Mouse (Mus musculus) cerebellum, adult 2 months (tissue): ENCODE data around the gene Marc2. TPM values are rescaled to one million over a fixed set of nuclear protein-coding genes. Genes with fewer than 3 reads are reported as not detected.

Experiments
- DNase-seq, 2 experiments: peaks; one replicate each; pipeline ENCODE4 v3.0.0; 2021
- H3K27ac ChIP-seq: fragments of 200-500 bp; 2 replicates; pipeline ENCODE4 v1.5.1; 2012; ENCODE audit warnings: low read length, control low read depth, inconsistent platforms; ENCODE audit not compliant: insufficient read depth
- H3K27me3 ChIP-seq: fragments of 200-500 bp; 2 replicates; pipeline ENCODE4 v1.6.1; 2012; ENCODE audit warnings: inconsistent platforms, mild to moderate bottlenecking, low read length, moderate library complexity; ENCODE audit not compliant: control insufficient read depth, insufficient read depth
- H3K4me1 ChIP-seq: fragments of 200-500 bp; 2 replicates; pipeline ENCODE4 v1.6.1; 2011; ENCODE audit warnings: low read length; ENCODE audit not compliant: control insufficient read depth, insufficient read depth
- H3K4me3 ChIP-seq: fragments of 200-500 bp; replicated peaks from 2 replicates; pipeline ENCODE3; 2011; ENCODE audit warnings: mild to moderate bottlenecking, low read depth, low read length, control low read depth; ENCODE audit not compliant: insufficient read depth
- CTCF ChIP-seq: fragments of 200-500 bp; IDR thresholded peaks from 2 replicates; pipeline ENCODE4 v1.5.1; 2011; ENCODE audit warnings: low read depth, mild to moderate bottlenecking, control low read depth, low read length, moderate library complexity, borderline replicate concordance; ENCODE audit not compliant: insufficient read depth
- POLR2A ChIP-seq: fragments of 200-500 bp; IDR thresholded peaks from 2 replicates; pipeline ENCODE4 v1.6.1; 2011; ENCODE audit warnings: low read length, control low read depth, borderline replicate concordance; ENCODE audit not compliant: insufficient read depth
- WGBS: fragments of 180-500 bp; shearing (Covaris S2); methylation state at CpG from one replicate; pipeline ENCODE4 v1.1.7; 2018; 5-methylcytosine and 5-hydroxymethylcytosine counted together
- polyA plus RNA-seq: library from polyadenylated mRNA; depleted of rRNA; stranded (reverse); fragments of >200 nt; gene quantifications from 2 replicates; pipeline ENCODE4 v1.2.3, GENCODE M21; 2012

The Marc2 gene
- polyA plus RNA-seq, 1 experiment = 64.9 TPM

- Histone ChIP-seq H3K4me1 (no peaks in the 10 kb centered on the region), H3K4me3 (no peak overlapping the region), H3K27ac (no peak overlapping the region), H3K27me3 (no peaks in the 10 kb centered on the region)
- TF ChIP-seq CTCF (no peak), POLR2A (no peak)
- DNase-seq = no peak
- 90% methylated on average over 7 of the region's 7 CpGs for WGBS
Observed at GRCm38 (mm10) chr1:184833499-184833898, 12.8 kb downstream of the Marc2 start.

- no peak overlapping the region for H3K4me3 ChIP-seq
- no peaks in the 10 kb centered on the region for H3K4me1 ChIP-seq
- TF ChIP-seq POLR2A (no peak), CTCF (peak; percentile 11; the same call in 1 of the 2 replicates)
- H3K27ac ChIP-seq = no peak overlapping the region
- 84% methylated on average over 10 of the region's 10 CpGs for WGBS
- H3K27me3 ChIP-seq = no peaks in the 10 kb centered on the region
- no peak for DNase-seq
Observed at GRCm38 (mm10) chr1:184832211-184832610, 14.0 kb downstream of the Marc2 start.

- Histone ChIP-seq H3K27ac (no peak overlapping the region), H3K4me3 (no peak overlapping the region), H3K4me1 (no peaks in the 10 kb centered on the region), H3K27me3 (no peaks in the 10 kb centered on the region)
- WGBS = 83% methylated on average over 8 of the region's 8 CpGs
- TF ChIP-seq POLR2A (no peak), CTCF (no peak)
- no peak for DNase-seq
Observed at GRCm38 (mm10) chr1:184829897-184830296, 16.4 kb downstream of the Marc2 start.

GRCm38 (mm10) chr1:184827175-184827701 is 19.0 kb downstream of the Marc2 start:
- 34% methylated on average over 23 of the region's 23 CpGs for WGBS
- DNase-seq = peak in 1 of 2 experiments; percentile 20
- TF ChIP-seq POLR2A = no peak
- no peak for TF ChIP-seq CTCF
- Histone ChIP-seq H3K4me1 (no peaks in the 10 kb centered on the region), H3K27me3 (no peaks in the 10 kb centered on the region), H3K27ac (no peak overlapping the region), H3K4me3 (peak overlapping the region; percentile 32)

GRCm38 (mm10) chr1:184825093-184825492 is 21.2 kb downstream of the Marc2 start:
- H3K27me3 ChIP-seq = no peaks in the 10 kb centered on the region
- no peaks in the 10 kb centered on the region for H3K4me1 ChIP-seq
- H3K4me3 ChIP-seq = no peak overlapping the region
- no peak for DNase-seq
- TF ChIP-seq CTCF = peak; percentile 31; the same call in 1 of the 2 replicates
- no peak for TF ChIP-seq POLR2A
- WGBS = 23% methylated on average over 11 of the region's 11 CpGs
- no peak overlapping the region for H3K27ac ChIP-seq

GRCm38 (mm10) chr1:184824439-184824851 is 21.8 kb downstream of the Marc2 start:
- Histone ChIP-seq H3K4me1 (no peaks in the 10 kb centered on the region), H3K27me3 (no peaks in the 10 kb centered on the region), H3K4me3 (no peak overlapping the region), H3K27ac (no peak overlapping the region)
- 3% methylated on average over 12 of the region's 12 CpGs for WGBS
- TF ChIP-seq POLR2A (no peak), CTCF (peak; percentile 93)
- DNase-seq = peak; percentile 74 to 82

GRCm38 (mm10) chr1:184822678-184823077 is 23.6 kb downstream of the Marc2 start:
- H3K4me3 ChIP-seq = no peak overlapping the region
- no peak overlapping the region for H3K27ac ChIP-seq
- H3K27me3 ChIP-seq = no peaks in the 10 kb centered on the region
- TF ChIP-seq CTCF (no peak), POLR2A (no peak)
- no peaks in the 10 kb centered on the region for H3K4me1 ChIP-seq
- WGBS = 28% methylated on average over 11 of the region's 11 CpGs
- peak in 1 of 2 experiments; percentile 26 for DNase-seq

GRCm38 (mm10) chr1:184817768-184818167 is 28.5 kb downstream of the Marc2 start:
- no peak for DNase-seq
- H3K27ac ChIP-seq = no peak overlapping the region
- H3K4me1 ChIP-seq = no peaks in the 10 kb centered on the region
- WGBS = 85% methylated on average over 6 of the region's 6 CpGs
- no peaks in the 10 kb centered on the region for H3K27me3 ChIP-seq
- no peak for TF ChIP-seq CTCF
- TF ChIP-seq POLR2A = no peak
- no peak overlapping the region for H3K4me3 ChIP-seq
